Mouse (Mus musculus) lung, postnatal 0 days (tissue): ENCODE results near the gene Terf2. TPM values are rescaled to one million over a fixed set of nuclear protein-coding genes. Genes with fewer than 3 reads are reported as not detected.

ENCODE experiments used
- ATAC-seq: fragments of 200-750 bp; cut with Nextera tagmentation; 2 replicates; pipeline ENCODE4 v1.8.0; 2017; ENCODE audit warnings: moderate library complexity
- DNase-seq: peaks from one replicate; pipeline ENCODE4 v3.0.0-alpha.2; 2016; ENCODE audit warnings: low spot score
- H3K27ac ChIP-seq: fragments of 300-500 bp; sonication (generic); 2 replicates; pipeline ENCODE4 v1.5.1; 2014; ENCODE audit warnings: antibody characterized with exemption, mild to moderate bottlenecking, low read length, mixed read lengths
- H3K27me3 ChIP-seq: fragments of 300-500 bp; sonication (generic); replicated peaks from 2 replicates; pipeline ENCODE4 v1.6.1; 2014; ENCODE audit warnings: low read length, mixed read lengths; ENCODE audit not compliant: insufficient read depth
- H3K36me3 ChIP-seq: fragments of 300-500 bp; sonication (generic); 2 replicates; pipeline ENCODE4 v1.6.1; 2014; ENCODE audit warnings: low read length, mixed read lengths; ENCODE audit not compliant: insufficient read depth
- H3K4me1 ChIP-seq: fragments of 300-500 bp; sonication (generic); 2 replicates; pipeline ENCODE4 v1.6.1; 2014; ENCODE audit warnings: antibody characterized with exemption, low read depth, low read length, mixed read lengths; ENCODE audit not compliant: insufficient read depth
- H3K4me2 ChIP-seq: fragments of 300-500 bp; sonication (generic); replicated peaks from 2 replicates; pipeline ENCODE4 v1.6.1; 2014; ENCODE audit warnings: low read depth, mild to moderate bottlenecking, low read length, moderate library complexity, mixed read lengths
- H3K4me3 ChIP-seq: fragments of 300-500 bp; sonication (generic); 2 replicates; pipeline ENCODE4 v1.5.1; 2014; ENCODE audit warnings: low read depth, low read length
- H3K9ac ChIP-seq: fragments of 300-500 bp; sonication (generic); replicated peaks from 2 replicates; pipeline ENCODE4 v1.6.1; 2014; ENCODE audit warnings: low read depth, mild to moderate bottlenecking
- H3K9me3 ChIP-seq: fragments of 300-500 bp; sonication (generic); 2 replicates; pipeline ENCODE4 v1.6.1; 2016; ENCODE audit warnings: low read length, mixed read lengths
- CTCF ChIP-seq: IDR thresholded peaks from 2 replicates; pipeline ENCODE4 v1.5.1; 2016; ENCODE audit warnings: antibody characterized with exemption, mild to moderate bottlenecking
- EP300 ChIP-seq: IDR thresholded peaks from 2 replicates; pipeline ENCODE4 v1.6.1; 2016; ENCODE audit warnings: antibody characterized with exemption, mild to moderate bottlenecking, control low read depth
- WGBS: fragments of 180-500 bp; shearing (Covaris S2); extraction: QIAGEN DNeasy Blood & Tissue Kit; methylation state at CpG from one replicate; pipeline ENCODE4 v1.1.7; 2014; 5-methylcytosine and 5-hydroxymethylcytosine counted together
- polyA plus RNA-seq: library from polyadenylated mRNA; unstranded; fragments of >200 nt; fragmentation: Nextera tagmentation; extraction: Ambion mirVana; gene quantifications from 2 replicates; pipeline ENCODE4 v1.2.1, GENCODE M21; 2015

The Terf2 gene
- polyA plus RNA-seq, 1 experiment from 2014 or later, result 13.2 TPM

- H3K4me1 ChIP-seq, result no peaks in the 10 kb centered on the region; the same call in 1 of the 2 replicates
- H3K36me3 ChIP-seq, result no peaks in the 10 kb centered on the region
- H3K9ac ChIP-seq, result no peak overlapping the region
- no peak for DNase-seq
- no peak for ATAC-seq
- no peaks in the 10 kb centered on the region for H3K27me3 ChIP-seq
- WGBS, result 17% methylated on average over 9 of the region's 9 CpGs
- no peak overlapping the region for H3K4me2 ChIP-seq
- TF ChIP-seq EP300, result no peak
- no peak for TF ChIP-seq CTCF
- H3K4me3 ChIP-seq, result no peak overlapping the region
- H3K27ac ChIP-seq, result no peak overlapping the region
- no peaks in the 10 kb centered on the region for H3K9me3 ChIP-seq
These were observed 26.8 kb upstream of the Terf2 start for GRCm38 (mm10) chr8:107123063-107123614.

- H3K36me3 ChIP-seq, result no peaks in the 10 kb centered on the region
- no peak overlapping the region for H3K27ac ChIP-seq
- peaks cover 3% of the 10 kb centered on the region; the same call in 1 of the 2 replicates for H3K4me1 ChIP-seq
- H3K9me3 ChIP-seq, result no peaks in the 10 kb centered on the region
- H3K4me3 ChIP-seq, result no peak overlapping the region
- H3K4me2 ChIP-seq, result no peak overlapping the region
- WGBS, result 83% methylated on average over 7 of the region's 7 CpGs
- ATAC-seq (no peak), DNase-seq (no peak)
- H3K9ac ChIP-seq, result no peak overlapping the region
- TF ChIP-seq EP300 (no peak), CTCF (no peak)
- H3K27me3 ChIP-seq, result no peaks in the 10 kb centered on the region
These were observed 25.4 kb upstream of the Terf2 start for GRCm38 (mm10) chr8:107121681-107122291.

- no peak overlapping the region for H3K27ac ChIP-seq
- TF ChIP-seq EP300 (no peak), CTCF (peak; percentile 48)
- ATAC-seq (no peak), DNase-seq (no peak)
- H3K4me3 ChIP-seq, result no peak overlapping the region
- H3K9ac ChIP-seq, result no peak overlapping the region
- peaks cover 3% of the 10 kb centered on the region; the same call in 1 of the 2 replicates for H3K4me1 ChIP-seq
- no peaks in the 10 kb centered on the region for H3K27me3 ChIP-seq
- H3K36me3 ChIP-seq, result no peaks in the 10 kb centered on the region
- no peak overlapping the region for H3K4me2 ChIP-seq
- H3K9me3 ChIP-seq, result no peaks in the 10 kb centered on the region
These were observed 24.5 kb upstream of the Terf2 start for GRCm38 (mm10) chr8:107120806-107121205.

GRCm38 (mm10) chr8:107119412-107119811, 23.1 kb upstream of the Terf2 start:
- H3K4me1 ChIP-seq, result peaks cover 3% of the 10 kb centered on the region; the same call in 1 of the 2 replicates
- H3K4me3 ChIP-seq, result no peak overlapping the region
- no peak for DNase-seq
- H3K36me3 ChIP-seq, result no peaks in the 10 kb centered on the region
- H3K9ac ChIP-seq, result no peak overlapping the region
- ATAC-seq, result no peak
- no peak overlapping the region for H3K4me2 ChIP-seq
- no peaks in the 10 kb centered on the region for H3K9me3 ChIP-seq
- WGBS, result 54% methylated on average over 9 of the region's 9 CpGs
- no peaks in the 10 kb centered on the region for H3K27me3 ChIP-seq
- no peak for TF ChIP-seq EP300
- TF ChIP-seq CTCF, result no peak
- H3K27ac ChIP-seq, result peak overlapping the region; percentile 70

GRCm38 (mm10) chr8:107118803-107119233, 22.5 kb upstream of the Terf2 start:
- TF ChIP-seq CTCF, result no peak
- TF ChIP-seq EP300, result peak; percentile 28; the same call in 1 of the 2 replicates
- Histone ChIP-seq H3K4me1 (peaks cover 3% of the 10 kb centered on the region; the same call in 1 of the 2 replicates), H3K27me3 (no peaks in the 10 kb centered on the region), H3K9me3 (no peaks in the 10 kb centered on the region), H3K4me2 (no peak overlapping the region), H3K4me3 (no peak overlapping the region), H3K36me3 (no peaks in the 10 kb centered on the region), H3K9ac (no peak overlapping the region), H3K27ac (peak overlapping the region; percentile 70)
- no peak for ATAC-seq
- WGBS, result 24% methylated on average over 7 of the region's 7 CpGs
- DNase-seq, result no peak

- WGBS, result 22% methylated on average over 2 of the region's 2 CpGs
- ATAC-seq, result peak; percentile 83
- 0 out of 2 replicates have a peak overlapping the region, but pooled peaks have one; percentile 47 for H3K27ac ChIP-seq
These were observed 20.7 kb upstream of the Terf2 start for GRCm38 (mm10) chr8:107117019-107117418.

More at GRCm38 (mm10) chr8:107117019-107117418, 20.7 kb upstream of the Terf2 start:
- H3K9me3 ChIP-seq, result no peaks in the 10 kb centered on the region
- H3K4me1 ChIP-seq, result peaks cover 3% of the 10 kb centered on the region; the same call in 1 of the 2 replicates
- no peak overlapping the region for H3K4me3 ChIP-seq
- H3K27me3 ChIP-seq, result no peaks in the 10 kb centered on the region
- DNase-seq, result peak; percentile 91
- H3K4me2 ChIP-seq, result no peak overlapping the region
- TF ChIP-seq CTCF (no peak), EP300 (peak; percentile 69)
- no peak overlapping the region for H3K9ac ChIP-seq
- H3K36me3 ChIP-seq, result no peaks in the 10 kb centered on the region
